Mouse (Mus musculus): ENCODE results near the gene Ttn.
"Not testable (repeated sequence)": the region's sequence is repeated elsewhere in the genome, so short reads cannot be mapped to it uniquely, and the experiment has no call there.

Ttn gene

GRCm38 (mm10) chr2:76982391-76983145, at the start of gene Ttn:
TSS of gene Ttn (minus strand) at chr2:76982547.
- no peak for DNase-seq (ENCODE audit: low read depth)

GRCm38 (mm10) chr2:77020649-77021048, 38.3 kb upstream of the Ttn start:
- DNase-seq (ENCODE audit: low read depth): peak; percentile 21

GRCm38 (mm10) chr2:77017735-77018134, 35.4 kb upstream of the Ttn start:
- DNase-seq (ENCODE audit: low read depth): no peak

- not testable (repeated sequence) for DNase-seq (ENCODE audit: low read depth)
Measured at GRCm38 (mm10) chr2:77013449-77013848, 31.1 kb upstream of the Ttn start.

- no peak for DNase-seq (ENCODE audit: low read depth)
Measured at GRCm38 (mm10) chr2:77011981-77012380, 29.6 kb upstream of the Ttn start.

GRCm38 (mm10) chr2:77007015-77007414, 24.7 kb upstream of the Ttn start:
- DNase-seq (ENCODE audit: low read depth): no peak

- DNase-seq (ENCODE audit: low read depth): peak; percentile 3
Measured at GRCm38 (mm10) chr2:77003148-77003547, 20.8 kb upstream of the Ttn start.

- DNase-seq (ENCODE audit: low read depth): no peak
Measured at GRCm38 (mm10) chr2:76998351-76998750, 16.0 kb upstream of the Ttn start.

- no peak for DNase-seq (ENCODE audit: low read depth)
Measured at GRCm38 (mm10) chr2:76992493-76993201, 10.3 kb upstream of the Ttn start.

- DNase-seq (ENCODE audit: low read depth): no peak
Measured at GRCm38 (mm10) chr2:76987317-76987716, 5.0 kb upstream of the Ttn start.

- DNase-seq (ENCODE audit: low read depth): no peak
Measured at GRCm38 (mm10) chr2:76984384-76984783, 2.0 kb upstream of the Ttn start.

GRCm38 (mm10) chr2:76983601-76984000, 1.3 kb upstream of the Ttn start:
- DNase-seq (ENCODE audit: low read depth): no peak

- DNase-seq (ENCODE audit: low read depth): no peak
Measured at GRCm38 (mm10) chr2:76981717-76982116, 630 bp downstream of the Ttn start.

- DNase-seq (ENCODE audit: low read depth): peak; percentile 49
Measured at GRCm38 (mm10) chr2:76980146-76980545, 2.2 kb downstream of the Ttn start.

GRCm38 (mm10) chr2:76977650-76978049, 4.7 kb downstream of the Ttn start:
- no peak for DNase-seq (ENCODE audit: low read depth)

- no peak for DNase-seq (ENCODE audit: low read depth)
Measured at GRCm38 (mm10) chr2:76972051-76972450, 10.3 kb downstream of the Ttn start.

GRCm38 (mm10) chr2:76971069-76971468, 11.3 kb downstream of the Ttn start:
- DNase-seq (ENCODE audit: low read depth): no peak

GRCm38 (mm10) chr2:76970669-76971068, 11.7 kb downstream of the Ttn start:
- peak; percentile 49 for DNase-seq (ENCODE audit: low read depth)

GRCm38 (mm10) chr2:76970204-76970603, 12.1 kb downstream of the Ttn start:
- no peak for DNase-seq (ENCODE audit: low read depth)

GRCm38 (mm10) chr2:76969637-76970036, 12.7 kb downstream of the Ttn start:
- DNase-seq (ENCODE audit: low read depth): no peak

GRCm38 (mm10) chr2:76968919-76969318, 13.4 kb downstream of the Ttn start:
- peak; percentile 84 for DNase-seq (ENCODE audit: low read depth)

GRCm38 (mm10) chr2:76966582-76966981, 15.8 kb downstream of the Ttn start:
- no peak for DNase-seq (ENCODE audit: low read depth)

GRCm38 (mm10) chr2:76966013-76966412, 16.3 kb downstream of the Ttn start:
- no peak for DNase-seq (ENCODE audit: low read depth)

GRCm38 (mm10) chr2:76965542-76965941, 16.8 kb downstream of the Ttn start:
- DNase-seq (ENCODE audit: low read depth): no peak

All from NIH3T3 (cell line).